Mouse (Mus musculus): ENCODE results near the gene Gtf2f2. TPM values are rescaled to one million over a fixed set of nuclear protein-coding genes. Genes with fewer than 3 reads are reported as not detected.

Gtf2f2 gene
- 9.5 and 10.7 TPM in 2 replicates for polyA plus RNA-seq (2012; rRNA removed)

DNA sequence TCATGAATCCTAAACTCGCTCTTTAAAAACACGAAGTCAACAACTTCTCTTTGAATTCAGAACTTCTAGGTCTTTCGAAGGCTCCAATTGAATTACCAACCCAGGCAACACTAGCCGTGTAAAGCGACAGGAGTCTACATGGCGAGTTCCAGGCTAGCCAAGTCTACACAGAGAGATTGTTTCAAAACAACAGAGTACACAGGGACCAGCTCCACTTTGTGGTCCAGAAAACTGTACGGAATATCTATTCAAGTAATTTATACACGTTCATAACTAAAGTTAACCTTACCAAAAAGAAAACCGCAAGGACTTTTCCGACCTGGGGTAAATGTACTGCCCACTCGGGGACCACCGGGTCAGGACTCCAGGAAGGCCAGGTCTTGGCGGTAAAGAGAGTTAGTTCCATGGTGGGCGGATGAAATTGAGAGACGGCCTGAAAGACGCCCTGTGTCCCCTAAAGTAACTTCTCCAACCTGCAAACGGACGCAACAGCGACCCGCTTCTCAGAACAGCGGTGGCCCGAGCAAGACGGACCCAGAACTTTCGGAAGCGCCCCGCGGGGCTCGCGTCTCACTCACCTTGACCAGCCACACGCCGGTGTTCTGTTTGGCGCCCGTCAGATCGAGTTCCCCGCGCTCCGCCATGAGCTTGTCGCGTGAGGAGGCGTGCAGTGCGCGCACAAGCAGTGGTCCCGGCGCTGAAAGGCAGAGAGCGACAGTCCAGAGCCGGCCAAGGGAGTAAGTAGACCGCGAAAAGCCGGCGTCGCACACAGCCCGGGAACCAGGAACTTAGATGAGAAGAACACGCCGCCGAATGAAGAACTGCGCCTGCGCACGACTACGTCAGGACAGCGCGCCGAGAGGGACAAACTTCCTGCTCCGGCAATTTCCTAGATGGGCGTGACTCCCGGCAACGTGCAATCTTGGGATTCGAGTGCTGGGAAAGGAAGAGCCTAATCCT lies at the start of gene Gtf2f2:
TSS of gene Gtf2f2 (minus strand) at position 764 of the 960 bp plus-strand sequence.
- Histone ChIP-seq H3K4me1 (ENCODE audit: control insufficient read depth, insufficient read depth, low read length) (peaks cover 9% of the 10 kb centered on the region; the same call in 1 of the 2 replicates), H3K27ac (ENCODE audit: control insufficient read depth, insufficient read depth, low read depth, low read length) (peak within 1 kb of the TSS; percentile 69), H3K36me3 (ENCODE audit: control insufficient read depth, insufficient read depth, low read length) (no peaks in the 10 kb centered on the region), H3K4me3 (ENCODE audit: control insufficient read depth, low read depth, low read length) (peak within 1 kb of the TSS; percentile 97), H3K27me3 (ENCODE audit: control insufficient read depth, insufficient read depth, low read length) (no peaks in the 10 kb centered on the region)
- TF ChIP-seq POLR2A (IDR thresholded peaks at IDR 0.05; ENCODE audit: control insufficient read depth, low read depth, low read length): peak; percentile 64
- TF ChIP-seq CTCF (IDR thresholded peaks at IDR 0.05; ENCODE audit: control insufficient read depth, insufficient read depth, insufficient replicate concordance, low read depth, low read length): no peak

GRCm38 (mm10) chr14:76059441-76059840 lies 48.8 kb upstream of the Gtf2f2 start:
- TF ChIP-seq POLR2A (IDR thresholded peaks at IDR 0.05; ENCODE audit: control insufficient read depth, low read depth, low read length) (no peak), CTCF (IDR thresholded peaks at IDR 0.05; ENCODE audit: control insufficient read depth, insufficient read depth, insufficient replicate concordance, low read depth, low read length) (no peak)
- H3K4me1 ChIP-seq (ENCODE audit: control insufficient read depth, insufficient read depth, low read length): no peaks in the 10 kb centered on the region; the same call in 1 of the 2 replicates
- H3K36me3 ChIP-seq (ENCODE audit: control insufficient read depth, insufficient read depth, low read length): no peaks in the 10 kb centered on the region
- no peak overlapping the region for H3K27ac ChIP-seq (ENCODE audit: control insufficient read depth, insufficient read depth, low read depth, low read length)
- H3K27me3 ChIP-seq (ENCODE audit: control insufficient read depth, insufficient read depth, low read length): no peaks in the 10 kb centered on the region
- no peak overlapping the region for H3K4me3 ChIP-seq (ENCODE audit: control insufficient read depth, low read depth, low read length)

- Histone ChIP-seq H3K4me1 (ENCODE audit: control insufficient read depth, insufficient read depth, low read length) (no peaks in the 10 kb centered on the region; the same call in 1 of the 2 replicates), H3K36me3 (ENCODE audit: control insufficient read depth, insufficient read depth, low read length) (no peaks in the 10 kb centered on the region), H3K27ac (ENCODE audit: control insufficient read depth, insufficient read depth, low read depth, low read length) (no peak overlapping the region), H3K27me3 (ENCODE audit: control insufficient read depth, insufficient read depth, low read length) (no peaks in the 10 kb centered on the region), H3K4me3 (ENCODE audit: control insufficient read depth, low read depth, low read length) (no peak overlapping the region)
- no peak for TF ChIP-seq CTCF (IDR thresholded peaks at IDR 0.05; ENCODE audit: control insufficient read depth, insufficient read depth, insufficient replicate concordance, low read depth, low read length)
- TF ChIP-seq POLR2A (IDR thresholded peaks at IDR 0.05; ENCODE audit: control insufficient read depth, low read depth, low read length): no peak
These were observed 43.1 kb upstream of the Gtf2f2 start for GRCm38 (mm10) chr14:76053726-76054125.

DNA sequence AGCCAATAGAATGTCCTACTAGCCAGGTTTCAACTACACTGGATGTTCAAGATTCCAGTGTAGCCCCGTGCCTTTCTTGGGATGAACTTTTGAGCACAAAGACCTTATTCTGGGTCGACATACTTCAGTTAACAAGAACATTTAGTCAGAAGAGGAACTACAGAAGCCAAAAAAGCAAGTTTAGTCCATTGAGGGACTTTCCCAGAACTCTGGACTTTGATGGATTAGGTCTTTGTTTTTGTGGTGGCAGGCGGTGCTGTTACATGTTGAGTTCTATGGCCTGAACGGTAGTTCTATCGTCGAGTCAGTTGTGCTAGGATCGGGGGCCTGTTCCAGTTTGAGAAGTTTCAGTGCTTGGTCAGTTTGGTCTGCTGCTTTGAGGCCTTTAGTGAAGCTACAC lies 41.3 kb upstream of the Gtf2f2 start:
- no peaks in the 10 kb centered on the region; the same call in 1 of the 2 replicates for H3K4me1 ChIP-seq (ENCODE audit: control insufficient read depth, insufficient read depth, low read length)
- no peak overlapping the region for H3K4me3 ChIP-seq (ENCODE audit: control insufficient read depth, low read depth, low read length)
- H3K27me3 ChIP-seq (ENCODE audit: control insufficient read depth, insufficient read depth, low read length): no peaks in the 10 kb centered on the region
- H3K36me3 ChIP-seq (ENCODE audit: control insufficient read depth, insufficient read depth, low read length): no peaks in the 10 kb centered on the region
- TF ChIP-seq POLR2A (IDR thresholded peaks at IDR 0.05; ENCODE audit: control insufficient read depth, low read depth, low read length): no peak
- no peak for TF ChIP-seq CTCF (IDR thresholded peaks at IDR 0.05; ENCODE audit: control insufficient read depth, insufficient read depth, insufficient replicate concordance, low read depth, low read length)
- H3K27ac ChIP-seq (ENCODE audit: control insufficient read depth, insufficient read depth, low read depth, low read length): no peak overlapping the region

GRCm38 (mm10) chr14:76045767-76046166 lies 35.1 kb upstream of the Gtf2f2 start:
- no peak for TF ChIP-seq CTCF (IDR thresholded peaks at IDR 0.05; ENCODE audit: control insufficient read depth, insufficient read depth, insufficient replicate concordance, low read depth, low read length)
- TF ChIP-seq POLR2A (IDR thresholded peaks at IDR 0.05; ENCODE audit: control insufficient read depth, low read depth, low read length): no peak
- Histone ChIP-seq H3K4me3 (ENCODE audit: control insufficient read depth, low read depth, low read length) (no peak overlapping the region), H3K27me3 (ENCODE audit: control insufficient read depth, insufficient read depth, low read length) (no peaks in the 10 kb centered on the region), H3K36me3 (ENCODE audit: control insufficient read depth, insufficient read depth, low read length) (no peaks in the 10 kb centered on the region), H3K4me1 (ENCODE audit: control insufficient read depth, insufficient read depth, low read length) (no peaks in the 10 kb centered on the region), H3K27ac (ENCODE audit: control insufficient read depth, insufficient read depth, low read depth, low read length) (no peak overlapping the region)

- no peak overlapping the region for H3K27ac ChIP-seq (ENCODE audit: control insufficient read depth, insufficient read depth, low read depth, low read length)
- no peaks in the 10 kb centered on the region for H3K4me1 ChIP-seq (ENCODE audit: control insufficient read depth, insufficient read depth, low read length)
- no peaks in the 10 kb centered on the region for H3K36me3 ChIP-seq (ENCODE audit: control insufficient read depth, insufficient read depth, low read length)
- TF ChIP-seq CTCF (IDR thresholded peaks at IDR 0.05; ENCODE audit: control insufficient read depth, insufficient read depth, insufficient replicate concordance, low read depth, low read length) (no peak), POLR2A (IDR thresholded peaks at IDR 0.05; ENCODE audit: control insufficient read depth, low read depth, low read length) (no peak)
- no peak overlapping the region for H3K4me3 ChIP-seq (ENCODE audit: control insufficient read depth, low read depth, low read length)
- H3K27me3 ChIP-seq (ENCODE audit: control insufficient read depth, insufficient read depth, low read length): no peaks in the 10 kb centered on the region
These were observed 33.5 kb upstream of the Gtf2f2 start for GRCm38 (mm10) chr14:76044164-76044557.
